Comparison of ENCODE assay signal across 20 mouse cellular contexts in the genomic region with DNA sequence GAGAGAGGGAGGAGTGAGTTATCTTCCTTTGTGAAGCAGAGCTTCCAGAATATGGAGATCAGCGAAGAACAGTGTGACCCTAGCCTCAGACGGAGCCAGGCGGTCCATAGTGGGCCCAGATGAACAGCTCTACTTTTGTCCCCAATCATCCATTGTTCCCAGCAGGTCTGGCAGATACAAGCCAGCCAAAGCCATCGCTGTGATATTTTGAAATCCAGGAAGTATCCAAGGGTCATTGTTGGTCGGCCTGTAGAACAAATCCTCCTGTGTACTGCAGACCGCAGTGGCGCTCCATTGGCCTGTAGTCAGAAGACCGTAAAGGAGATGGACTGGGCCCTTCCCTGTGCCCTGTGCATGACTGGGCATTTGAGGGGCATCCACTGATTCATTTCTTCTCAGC.
"Had no signal": no experiment of that assay in that cellular context is flagged by ENCODE, and none has a peak within 500 bp of the region (broad histone marks: within the 10 kb centered on the region; RNA-seq: fewer than 3 reads in every experiment).

No protein-coding gene starts in this region.

- H3K27me3 ChIP-seq: intestine, embryonic 15.5 days; limb, embryonic 13.5 days; midbrain, embryonic 15.5 days; neural tube, embryonic 12.5 days; neural tube, embryonic 15.5 days had no signal

- ATAC-seq: intestine, embryonic 15.5 days; liver, postnatal 0 days; lung, postnatal 0 days; midbrain, embryonic 15.5 days had no signal

- H3K9me3 ChIP-seq: intestine, embryonic 15.5 days; limb, embryonic 10.5 days; midbrain, embryonic 12.5 days; midbrain, embryonic 15.5 days; neural tube, embryonic 15.5 days had no signal

- H3K36me3 ChIP-seq: intestine, embryonic 15.5 days; limb, embryonic 10.5 days; midbrain, embryonic 12.5 days; neural tube, embryonic 12.5 days; neural tube, embryonic 15.5 days had no signal

- H3K4me2 ChIP-seq: intestine, embryonic 15.5 days; limb, embryonic 13.5 days; lung, embryonic 14.5 days; midbrain, embryonic 12.5 days; midbrain, embryonic 15.5 days; neural tube, embryonic 12.5 days; neural tube, embryonic 15.5 days had no signal

- H3K27ac ChIP-seq: intestine, embryonic 15.5 days; limb, embryonic 13.5 days; liver, embryonic 14.5 days; macrophage; neural tube, embryonic 12.5 days; neural tube, embryonic 15.5 days had no signal

- H3K9ac ChIP-seq: intestine, embryonic 15.5 days; limb, embryonic 13.5 days; liver, embryonic 14.5 days; liver, postnatal 0 days; lung, embryonic 14.5 days; midbrain, embryonic 12.5 days; midbrain, embryonic 15.5 days; neural tube, embryonic 12.5 days; neural tube, embryonic 15.5 days had no signal

- H3K4me3 ChIP-seq: intestine, embryonic 15.5 days; layer of hippocampus, adult 2 months; limb, embryonic 10.5 days; limb, embryonic 13.5 days; midbrain, embryonic 12.5 days; midbrain, embryonic 15.5 days; neural tube, embryonic 12.5 days; neural tube, embryonic 15.5 days had no signal

- DNase-seq: kidney, adult 18-20 months; kidney, adult 9 months; kidney, postnatal 14 days; kidney, postnatal 4 days; liver; liver, postnatal 0 days; lung, embryonic 14.5 days; thymus, adult 18-20 months; thymus, postnatal 36 days had no signal
